Mouse (Mus musculus) neural tube, embryonic 13.5 days (tissue): ENCODE measurements around the gene Ephx1. TPM values are rescaled to one million over a fixed set of nuclear protein-coding genes. Genes with fewer than 3 reads are reported as not detected.

Source experiments
- ATAC-seq: fragments of 200-750 bp; cut with Nextera tagmentation; 2 replicates; pipeline ENCODE4 v1.8.0; 2017; ENCODE audit warnings: low read depth, mild to moderate bottlenecking, moderate TSS enrichment, moderate library complexity
- H3K27ac ChIP-seq: fragments of 300-500 bp; sonication (generic); replicated peaks from 2 replicates; pipeline ENCODE4 v1.5.1; 2015; ENCODE audit warnings: moderate library complexity, mild to moderate bottlenecking, inconsistent platforms
- H3K27me3 ChIP-seq: fragments of 300-500 bp; sonication (generic); 2 replicates; pipeline ENCODE4 v1.6.1; 2015; ENCODE audit warnings: mild to moderate bottlenecking, inconsistent platforms
- H3K36me3 ChIP-seq: fragments of 300-500 bp; sonication (generic); 2 replicates; pipeline ENCODE4 v1.6.1; 2015; ENCODE audit warnings: mild to moderate bottlenecking, inconsistent platforms
- H3K4me1 ChIP-seq: fragments of 300-500 bp; sonication (generic); replicated peaks from 2 replicates; pipeline ENCODE4 v1.6.1; 2015; ENCODE audit warnings: inconsistent platforms
- H3K4me2 ChIP-seq: fragments of 300-500 bp; sonication (generic); 2 replicates; pipeline ENCODE4 v1.6.1; 2015; ENCODE audit warnings: inconsistent platforms, mild to moderate bottlenecking, moderate library complexity
- H3K4me3 ChIP-seq: fragments of 300-500 bp; sonication (generic); 2 replicates; pipeline ENCODE4 v1.5.1; 2015; ENCODE audit warnings: mild to moderate bottlenecking, inconsistent platforms
- H3K9ac ChIP-seq: fragments of 300-500 bp; sonication (generic); 2 replicates; pipeline ENCODE4 v1.6.1; 2015; ENCODE audit warnings: moderate library complexity, mild to moderate bottlenecking, inconsistent platforms
- H3K9me3 ChIP-seq: fragments of 300-500 bp; sonication (generic); 2 replicates; pipeline ENCODE4 v1.6.1; 2016; ENCODE audit warnings: inconsistent platforms
- WGBS: fragments of 180-500 bp; shearing (Covaris S2); methylation state at CpG from one replicate; pipeline ENCODE4 v1.1.7; 2015; 5-methylcytosine and 5-hydroxymethylcytosine counted together
- polyA plus RNA-seq: library from polyadenylated mRNA; unstranded; fragments of >200 nt; fragmentation: Nextera tagmentation; extraction: Ambion mirVana; gene quantifications from 2 replicates; pipeline ENCODE4 v1.2.1, GENCODE M21; 2015

Ephx1 gene
- polyA plus RNA-seq, 1 experiment from 2014 or later = 6.0 TPM

GRCm38 (mm10) chr1:181010171-181010932 is 10.4 kb downstream of the Ephx1 start:
- Histone ChIP-seq H3K36me3 (no peaks in the 10 kb centered on the region), H3K4me3 (no peak overlapping the region), H3K4me1 (peaks cover 5% of the 10 kb centered on the region; the same call in 1 of the 2 replicates), H3K27ac (no peak overlapping the region), H3K9me3 (no peaks in the 10 kb centered on the region), H3K27me3 (no peaks in the 10 kb centered on the region), H3K9ac (no peak overlapping the region), H3K4me2 (no peak overlapping the region)
- WGBS = 66% methylated on average over 4 of the region's 4 CpGs
- no peak for ATAC-seq

- WGBS = 82% methylated on average over 3 of the region's 3 CpGs
- Histone ChIP-seq H3K27me3 (no peaks in the 10 kb centered on the region), H3K36me3 (no peaks in the 10 kb centered on the region), H3K4me3 (no peak overlapping the region), H3K4me1 (no peaks in the 10 kb centered on the region), H3K9ac (no peak overlapping the region), H3K9me3 (no peaks in the 10 kb centered on the region), H3K27ac (no peak overlapping the region), H3K4me2 (no peak overlapping the region)
- no peak for ATAC-seq
Observed at GRCm38 (mm10) chr1:181009754-181010153, 10.9 kb downstream of the Ephx1 start.

GRCm38 (mm10) chr1:181009011-181009590 is 11.6 kb downstream of the Ephx1 start:
- Histone ChIP-seq H3K27ac (no peak overlapping the region), H3K4me3 (no peak overlapping the region), H3K36me3 (no peaks in the 10 kb centered on the region), H3K27me3 (no peaks in the 10 kb centered on the region), H3K9ac (no peak overlapping the region), H3K4me2 (no peak overlapping the region), H3K9me3 (no peaks in the 10 kb centered on the region), H3K4me1 (no peaks in the 10 kb centered on the region)
- WGBS = 89% methylated on average over 4 of the region's 4 CpGs
- ATAC-seq = no peak

GRCm38 (mm10) chr1:181008266-181008665 is 12.4 kb downstream of the Ephx1 start:
- Histone ChIP-seq H3K9ac (no peak overlapping the region), H3K4me2 (no peak overlapping the region), H3K27me3 (no peaks in the 10 kb centered on the region), H3K27ac (no peak overlapping the region), H3K4me3 (no peak overlapping the region), H3K9me3 (no peaks in the 10 kb centered on the region), H3K36me3 (no peaks in the 10 kb centered on the region), H3K4me1 (no peaks in the 10 kb centered on the region)
- 89% methylated on average over 2 of the region's 2 CpGs for WGBS
- no peak for ATAC-seq

- no peak for ATAC-seq
- Histone ChIP-seq H3K9ac (no peak overlapping the region), H3K4me1 (no peaks in the 10 kb centered on the region), H3K9me3 (no peaks in the 10 kb centered on the region), H3K27ac (no peak overlapping the region), H3K4me3 (no peak overlapping the region), H3K36me3 (no peaks in the 10 kb centered on the region), H3K27me3 (no peaks in the 10 kb centered on the region), H3K4me2 (no peak overlapping the region)
- WGBS = 83% methylated on average over 6 of the region's 6 CpGs
Observed at GRCm38 (mm10) chr1:181007831-181008230, 12.9 kb downstream of the Ephx1 start.

- no peak for ATAC-seq
- peaks cover 10% of the 10 kb centered on the region for H3K4me1 ChIP-seq
- WGBS = 90% methylated on average over 8 of the region's 8 CpGs
- H3K4me2 ChIP-seq = no peak overlapping the region
- no peaks in the 10 kb centered on the region for H3K9me3 ChIP-seq
- no peaks in the 10 kb centered on the region for H3K36me3 ChIP-seq
- H3K27ac ChIP-seq = no peak overlapping the region
- H3K27me3 ChIP-seq = no peaks in the 10 kb centered on the region
- H3K4me3 ChIP-seq = no peak overlapping the region
- H3K9ac ChIP-seq = no peak overlapping the region
Observed at GRCm38 (mm10) chr1:181005331-181005730, 15.4 kb downstream of the Ephx1 start.

GRCm38 (mm10) chr1:181003790-181004189 is 16.9 kb downstream of the Ephx1 start:
- 76% methylated on average over 2 of the region's 2 CpGs for WGBS
- no peak for ATAC-seq

GRCm38 (mm10) chr1:181001621-181002020 is 19.1 kb downstream of the Ephx1 start:
- ATAC-seq = no peak

More at GRCm38 (mm10) chr1:181003790-181004189, 16.9 kb downstream of the Ephx1 start:
- H3K4me3 ChIP-seq = no peak overlapping the region
- no peaks in the 10 kb centered on the region for H3K9me3 ChIP-seq
- no peaks in the 10 kb centered on the region for H3K36me3 ChIP-seq
- H3K27me3 ChIP-seq = no peaks in the 10 kb centered on the region
- peaks cover 12% of the 10 kb centered on the region for H3K4me1 ChIP-seq
- no peak overlapping the region for H3K9ac ChIP-seq
- H3K4me2 ChIP-seq = no peak overlapping the region
- H3K27ac ChIP-seq = no peak overlapping the region

GRCm38 (mm10) chr1:181001217-181001616 is 19.5 kb downstream of the Ephx1 start:
- H3K9ac ChIP-seq = no peak overlapping the region
- H3K27ac ChIP-seq = no peak overlapping the region
- 91% methylated on average over 3 of the region's 3 CpGs for WGBS
- H3K4me1 ChIP-seq = peaks cover 12% of the 10 kb centered on the region
- no peaks in the 10 kb centered on the region for H3K27me3 ChIP-seq
- no peak overlapping the region for H3K4me3 ChIP-seq
- no peaks in the 10 kb centered on the region for H3K36me3 ChIP-seq
- H3K9me3 ChIP-seq = no peaks in the 10 kb centered on the region
- ATAC-seq = no peak
- H3K4me2 ChIP-seq = no peak overlapping the region

More at GRCm38 (mm10) chr1:181001621-181002020, 19.1 kb downstream of the Ephx1 start:
- Histone ChIP-seq H3K9me3 (no peaks in the 10 kb centered on the region), H3K36me3 (no peaks in the 10 kb centered on the region), H3K4me3 (no peak overlapping the region), H3K4me1 (peaks cover 12% of the 10 kb centered on the region), H3K9ac (no peak overlapping the region), H3K4me2 (no peak overlapping the region), H3K27me3 (no peaks in the 10 kb centered on the region), H3K27ac (no peak overlapping the region)
- WGBS = 92% methylated on average over 3 of the region's 3 CpGs

GRCm38 (mm10) chr1:181000501-181001092 is 20.1 kb downstream of the Ephx1 start:
- Histone ChIP-seq H3K9ac (0 out of 2 replicates have a peak overlapping the region, but pooled peaks have one; percentile 17), H3K4me2 (no peak overlapping the region), H3K9me3 (no peaks in the 10 kb centered on the region), H3K36me3 (no peaks in the 10 kb centered on the region), H3K4me3 (no peak overlapping the region), H3K4me1 (peaks cover 12% of the 10 kb centered on the region), H3K27ac (no peak overlapping the region), H3K27me3 (no peaks in the 10 kb centered on the region)
- no peak for ATAC-seq
- 28% methylated on average over 10 of the region's 10 CpGs for WGBS

- H3K9ac ChIP-seq = no peak overlapping the region
- ATAC-seq = no peak; the same call in 1 of the 2 replicates
- no peaks in the 10 kb centered on the region for H3K36me3 ChIP-seq
- H3K4me1 ChIP-seq = peaks cover 9% of the 10 kb centered on the region; the same call in 1 of the 2 replicates
- no peak overlapping the region for H3K4me2 ChIP-seq
- H3K4me3 ChIP-seq = no peak overlapping the region
- no peaks in the 10 kb centered on the region for H3K27me3 ChIP-seq
- H3K9me3 ChIP-seq = no peaks in the 10 kb centered on the region
- no peak overlapping the region for H3K27ac ChIP-seq
- 75% methylated on average over 3 of the region's 3 CpGs for WGBS
Observed at GRCm38 (mm10) chr1:180992142-180992541, 28.6 kb downstream of the Ephx1 start.

GRCm38 (mm10) chr1:180990671-180991070 is 30.0 kb downstream of the Ephx1 start:
- ATAC-seq = no peak
- Histone ChIP-seq H3K4me3 (no peak overlapping the region), H3K4me1 (peaks cover 9% of the 10 kb centered on the region; the same call in 1 of the 2 replicates), H3K27me3 (no peaks in the 10 kb centered on the region), H3K4me2 (no peak overlapping the region), H3K9me3 (no peaks in the 10 kb centered on the region), H3K36me3 (no peaks in the 10 kb centered on the region), H3K27ac (no peak overlapping the region), H3K9ac (no peak overlapping the region)
- WGBS = 76% methylated on average over 3 of the region's 3 CpGs
